Mouse (Mus musculus): ENCODE results near the gene Fam50b. TPM values are rescaled to one million over a fixed set of nuclear protein-coding genes. Genes with fewer than 3 reads are reported as not detected.

Fam50b gene
- polyA plus RNA-seq, 1 experiment from 2014 or later, result not detected

GRCm38 (mm10) chr13:34727060-34727459, 7.6 kb upstream of the Fam50b start:
- Histone ChIP-seq H3K27me3 (replicated peaks; ENCODE audit: control insufficient read depth, insufficient read depth, low read length) (no peaks in the 10 kb centered on the region), H3K36me3 (ENCODE audit: control insufficient read depth, insufficient read depth, low read length) (no peaks in the 10 kb centered on the region), H3K9me3 (ENCODE audit: control insufficient read depth, low read length) (no peaks in the 10 kb centered on the region), H3K4me3 (ENCODE audit: low read depth, low read length) (no peak overlapping the region), H3K4me2 (no peak overlapping the region), H3K9ac (ENCODE audit: low read depth, low read length) (no peak overlapping the region), H3K27ac (ENCODE audit: low read depth, low read length) (no peak overlapping the region), H3K4me1 (replicated peaks; ENCODE audit: control insufficient read depth, insufficient read depth, low read length) (peaks cover 7% of the 10 kb centered on the region; the same call in 1 of the 2 replicates)
- DNase-seq (ENCODE audit: low spot score), result no peak
- no peak for ATAC-seq (replicated peaks; ENCODE audit: low FRiP score)
- WGBS, result 78% methylated on average over 2 of the region's 2 CpGs

GRCm38 (mm10) chr13:34731551-34731950, 3.1 kb upstream of the Fam50b start:
- no peak overlapping the region for H3K9ac ChIP-seq (ENCODE audit: low read depth, low read length)
- WGBS, result 83% methylated on average over 6 of the region's 6 CpGs

GRCm38 (mm10) chr13:34733780-34734179, 870 bp upstream of the Fam50b start:
- DNase-seq (ENCODE audit: low spot score), result no peak

More at GRCm38 (mm10) chr13:34731551-34731950, 3.1 kb upstream of the Fam50b start:
- no peaks in the 10 kb centered on the region for H3K36me3 ChIP-seq (ENCODE audit: control insufficient read depth, insufficient read depth, low read length)
- no peaks in the 10 kb centered on the region for H3K27me3 ChIP-seq (replicated peaks; ENCODE audit: control insufficient read depth, insufficient read depth, low read length)
- H3K4me2 ChIP-seq, result no peak overlapping the region
- H3K27ac ChIP-seq (ENCODE audit: low read depth, low read length), result no peak overlapping the region
- no peak overlapping the region for H3K4me3 ChIP-seq (ENCODE audit: low read depth, low read length)
- DNase-seq (ENCODE audit: low spot score), result no peak
- H3K9me3 ChIP-seq (ENCODE audit: control insufficient read depth, low read length), result no peaks in the 10 kb centered on the region
- no peaks in the 10 kb centered on the region for H3K4me1 ChIP-seq (replicated peaks; ENCODE audit: control insufficient read depth, insufficient read depth, low read length)
- no peak for ATAC-seq (replicated peaks; ENCODE audit: low FRiP score)

GRCm38 (mm10) chr13:34737968-34738698, 3.5 kb downstream of the Fam50b start:
- Histone ChIP-seq H3K4me3 (ENCODE audit: low read depth, low read length) (no peak overlapping the region), H3K27me3 (replicated peaks; ENCODE audit: control insufficient read depth, insufficient read depth, low read length) (no peaks in the 10 kb centered on the region), H3K27ac (ENCODE audit: low read depth, low read length) (no peak overlapping the region), H3K9ac (ENCODE audit: low read depth, low read length) (no peak overlapping the region), H3K9me3 (ENCODE audit: control insufficient read depth, low read length) (no peaks in the 10 kb centered on the region), H3K4me2 (no peak overlapping the region), H3K36me3 (ENCODE audit: control insufficient read depth, insufficient read depth, low read length) (no peaks in the 10 kb centered on the region), H3K4me1 (replicated peaks; ENCODE audit: control insufficient read depth, insufficient read depth, low read length) (no peaks in the 10 kb centered on the region)
- DNase-seq (ENCODE audit: low spot score) (no peak), ATAC-seq (replicated peaks; ENCODE audit: low FRiP score) (no peak)
- 67% methylated on average over 7 of the region's 7 CpGs for WGBS

More at GRCm38 (mm10) chr13:34733780-34734179, 870 bp upstream of the Fam50b start:
- Histone ChIP-seq H3K27me3 (replicated peaks; ENCODE audit: control insufficient read depth, insufficient read depth, low read length) (no peaks in the 10 kb centered on the region), H3K9ac (ENCODE audit: low read depth, low read length) (no peak overlapping the region), H3K27ac (ENCODE audit: low read depth, low read length) (no peak overlapping the region), H3K9me3 (ENCODE audit: control insufficient read depth, low read length) (no peaks in the 10 kb centered on the region), H3K4me2 (no peak overlapping the region), H3K4me3 (ENCODE audit: low read depth, low read length) (no peak overlapping the region), H3K4me1 (replicated peaks; ENCODE audit: control insufficient read depth, insufficient read depth, low read length) (no peaks in the 10 kb centered on the region), H3K36me3 (ENCODE audit: control insufficient read depth, insufficient read depth, low read length) (no peaks in the 10 kb centered on the region)
- ATAC-seq (replicated peaks; ENCODE audit: low FRiP score), result no peak
- 40% methylated on average over 1 of the region's 1 CpGs for WGBS

GRCm38 (mm10) chr13:34738699-34738973, 4.0 kb downstream of the Fam50b start:
- DNase-seq (ENCODE audit: low spot score), result no peak
- H3K9me3 ChIP-seq (ENCODE audit: control insufficient read depth, low read length), result no peaks in the 10 kb centered on the region
- H3K4me1 ChIP-seq (replicated peaks; ENCODE audit: control insufficient read depth, insufficient read depth, low read length), result no peaks in the 10 kb centered on the region
- 93% methylated on average over 1 of the region's 1 CpGs for WGBS
- H3K27ac ChIP-seq (ENCODE audit: low read depth, low read length), result no peak overlapping the region
- ATAC-seq (replicated peaks; ENCODE audit: low FRiP score), result no peak
- no peak overlapping the region for H3K9ac ChIP-seq (ENCODE audit: low read depth, low read length)
- no peak overlapping the region for H3K4me3 ChIP-seq (ENCODE audit: low read depth, low read length)
- H3K4me2 ChIP-seq, result no peak overlapping the region
- no peaks in the 10 kb centered on the region for H3K27me3 ChIP-seq (replicated peaks; ENCODE audit: control insufficient read depth, insufficient read depth, low read length)
- no peaks in the 10 kb centered on the region for H3K36me3 ChIP-seq (ENCODE audit: control insufficient read depth, insufficient read depth, low read length)

- Histone ChIP-seq H3K36me3 (ENCODE audit: control insufficient read depth, insufficient read depth, low read length) (no peaks in the 10 kb centered on the region), H3K27ac (ENCODE audit: low read depth, low read length) (no peak overlapping the region), H3K27me3 (replicated peaks; ENCODE audit: control insufficient read depth, insufficient read depth, low read length) (no peaks in the 10 kb centered on the region), H3K4me2 (no peak overlapping the region), H3K9ac (ENCODE audit: low read depth, low read length) (no peak overlapping the region), H3K9me3 (ENCODE audit: control insufficient read depth, low read length) (no peaks in the 10 kb centered on the region), H3K4me3 (ENCODE audit: low read depth, low read length) (no peak overlapping the region), H3K4me1 (replicated peaks; ENCODE audit: control insufficient read depth, insufficient read depth, low read length) (no peaks in the 10 kb centered on the region)
- 51% methylated on average over 3 of the region's 3 CpGs for WGBS
- ATAC-seq (replicated peaks; ENCODE audit: low FRiP score), result no peak
- no peak for DNase-seq (ENCODE audit: low spot score)
These were observed 4.4 kb downstream of the Fam50b start for GRCm38 (mm10) chr13:34739071-34739470.

GRCm38 (mm10) chr13:34741254-34741653, 6.6 kb downstream of the Fam50b start:
- Histone ChIP-seq H3K36me3 (ENCODE audit: control insufficient read depth, insufficient read depth, low read length) (no peaks in the 10 kb centered on the region), H3K27me3 (replicated peaks; ENCODE audit: control insufficient read depth, insufficient read depth, low read length) (no peaks in the 10 kb centered on the region), H3K4me3 (ENCODE audit: low read depth, low read length) (no peak overlapping the region), H3K4me2 (no peak overlapping the region), H3K9ac (ENCODE audit: low read depth, low read length) (no peak overlapping the region), H3K4me1 (replicated peaks; ENCODE audit: control insufficient read depth, insufficient read depth, low read length) (no peaks in the 10 kb centered on the region), H3K27ac (ENCODE audit: low read depth, low read length) (no peak overlapping the region), H3K9me3 (ENCODE audit: control insufficient read depth, low read length) (no peaks in the 10 kb centered on the region)
- DNase-seq (ENCODE audit: low spot score) (no peak), ATAC-seq (replicated peaks; ENCODE audit: low FRiP score) (no peak)
- 78% methylated on average over 9 of the region's 9 CpGs for WGBS

- H3K4me3 ChIP-seq (ENCODE audit: low read depth, low read length), result no peak overlapping the region
- no peaks in the 10 kb centered on the region for H3K4me1 ChIP-seq (replicated peaks; ENCODE audit: control insufficient read depth, insufficient read depth, low read length)
- no peak for ATAC-seq (replicated peaks; ENCODE audit: low FRiP score)
- no peak overlapping the region for H3K9ac ChIP-seq (ENCODE audit: low read depth, low read length)
- 59% methylated on average over 3 of the region's 3 CpGs for WGBS
- H3K4me2 ChIP-seq, result no peak overlapping the region
- DNase-seq (ENCODE audit: low spot score), result no peak
- no peaks in the 10 kb centered on the region for H3K9me3 ChIP-seq (ENCODE audit: control insufficient read depth, low read length)
- H3K36me3 ChIP-seq (ENCODE audit: control insufficient read depth, insufficient read depth, low read length), result no peaks in the 10 kb centered on the region
- no peak overlapping the region for H3K27ac ChIP-seq (ENCODE audit: low read depth, low read length)
- H3K27me3 ChIP-seq (replicated peaks; ENCODE audit: control insufficient read depth, insufficient read depth, low read length), result no peaks in the 10 kb centered on the region
These were observed 7.3 kb downstream of the Fam50b start for GRCm38 (mm10) chr13:34741813-34742568.

- Histone ChIP-seq H3K9me3 (ENCODE audit: control insufficient read depth, low read length) (no peaks in the 10 kb centered on the region), H3K27ac (ENCODE audit: low read depth, low read length) (no peak overlapping the region), H3K4me2 (no peak overlapping the region), H3K4me3 (ENCODE audit: low read depth, low read length) (no peak overlapping the region), H3K9ac (ENCODE audit: low read depth, low read length) (no peak overlapping the region), H3K27me3 (replicated peaks; ENCODE audit: control insufficient read depth, insufficient read depth, low read length) (no peaks in the 10 kb centered on the region), H3K36me3 (ENCODE audit: control insufficient read depth, insufficient read depth, low read length) (no peaks in the 10 kb centered on the region), H3K4me1 (replicated peaks; ENCODE audit: control insufficient read depth, insufficient read depth, low read length) (no peaks in the 10 kb centered on the region)
- no peak for ATAC-seq (replicated peaks; ENCODE audit: low FRiP score)
- WGBS, result 85% methylated on average over 34 of the region's 34 CpGs
- no peak for DNase-seq (ENCODE audit: low spot score)
These were observed 12.2 kb downstream of the Fam50b start for GRCm38 (mm10) chr13:34746811-34747210.

Data from liver, embryonic 11.5 days (tissue).